Mouse (Mus musculus) MEL (cell line): ENCODE measurements around the gene Peli2.

ENCODE experiments used
- BHLHE40 ChIP-seq: IDR thresholded peaks from 2 replicates; pipeline ENCODE4 v1.6.1; 2012; ENCODE audit warnings: low read depth, mild to moderate bottlenecking, inconsistent platforms, low read length, improper control_type of control experiment, borderline replicate concordance
- CHD1 ChIP-seq: IDR thresholded peaks from 2 replicates; pipeline ENCODE4 v1.6.1; 2012; ENCODE audit warnings: low read depth, mild to moderate bottlenecking, inconsistent platforms, low read length, improper control_type of control experiment
- CHD2 ChIP-seq: IDR thresholded peaks from 2 replicates; pipeline ENCODE4 v1.6.1; 2011; ENCODE audit warnings: low read length, improper control_type of control experiment
- CTCF ChIP-seq, 3 experiments: IDR thresholded peaks in 2 of 3; conservative IDR thresholded peaks in 1 of 3; 2 replicates each; pipeline ENCODE4 v1.5.1; 2011 to 2012; ENCODE audit warnings: low read length in 3 of 3, low read depth in 2 of 3, mild to moderate bottlenecking in 2 of 3, improper control_type of control experiment in 1 of 3, inconsistent platforms in 1 of 3, mixed read lengths in 1 of 3, moderate library complexity in 1 of 3; ENCODE audit not compliant: control insufficient read depth in 1 of 3, insufficient read depth in 1 of 3, poor library complexity in 1 of 3, severe bottlenecking in 1 of 3
- ELF1 ChIP-seq: IDR thresholded peaks from 2 replicates; pipeline ENCODE4 v1.6.1; 2014; ENCODE audit warnings: low read depth, mild to moderate bottlenecking, inconsistent platforms, low read length, improper control_type of control experiment, moderate library complexity
- EP300 ChIP-seq, 2 experiments: IDR thresholded peaks; 2 replicates each; pipeline ENCODE4 v1.6.1; 2011; ENCODE audit warnings: improper control_type of control experiment in 2 of 2, low read length in 2 of 2, low read depth in 1 of 2, mild to moderate bottlenecking in 1 of 2
- HCFC1 ChIP-seq: IDR thresholded peaks from 2 replicates; pipeline ENCODE4 v1.6.1; 2012; ENCODE audit warnings: low read depth, mild to moderate bottlenecking, inconsistent platforms, low read length, improper control_type of control experiment, moderate library complexity
- MAX ChIP-seq: IDR thresholded peaks from 2 replicates; pipeline ENCODE4 v1.6.1; 2011; ENCODE audit warnings: low read length, improper control_type of control experiment
- POLR2A ChIP-seq, 2 experiments: IDR thresholded peaks; 2 replicates each; pipeline ENCODE4 v1.6.1; 2011 to 2012; ENCODE audit warnings: low read length in 2 of 2, mild to moderate bottlenecking in 2 of 2, control low read depth in 1 of 2, improper control_type of control experiment in 1 of 2, low read depth in 1 of 2, moderate library complexity in 1 of 2; ENCODE audit not compliant: control insufficient read depth in 1 of 2, insufficient read depth in 1 of 2, poor library complexity in 1 of 2
- SMC3 ChIP-seq: IDR thresholded peaks from 2 replicates; pipeline ENCODE4 v1.6.1; 2011; ENCODE audit warnings: low read depth, low read length, improper control_type of control experiment
- TAL1 ChIP-seq: IDR thresholded peaks from 2 replicates; pipeline ENCODE4 v1.6.1; 2012; ENCODE audit warnings: mild to moderate bottlenecking, inconsistent platforms, low read length, moderate library complexity, mixed read lengths
- USF1 ChIP-seq: IDR thresholded peaks from 2 replicates; pipeline ENCODE4 v1.6.1; 2014; ENCODE audit warnings: low read depth, mild to moderate bottlenecking, inconsistent platforms, low read length, improper control_type of control experiment, moderate library complexity
- USF2 ChIP-seq, 2 experiments: IDR thresholded peaks; 2 replicates each; pipeline ENCODE4 v1.6.1; 2011 to 2012; ENCODE audit warnings: improper control_type of control experiment in 2 of 2, low read length in 2 of 2, borderline replicate concordance in 1 of 2, inconsistent platforms in 1 of 2, low read depth in 1 of 2, mild to moderate bottlenecking in 1 of 2; ENCODE audit not compliant: insufficient read depth in 1 of 2
- ZC3H11A ChIP-seq: IDR thresholded peaks from 2 replicates; pipeline ENCODE4 v1.6.1; 2012; ENCODE audit warnings: low read depth, mild to moderate bottlenecking, inconsistent platforms, low read length, improper control_type of control experiment

DNA sequence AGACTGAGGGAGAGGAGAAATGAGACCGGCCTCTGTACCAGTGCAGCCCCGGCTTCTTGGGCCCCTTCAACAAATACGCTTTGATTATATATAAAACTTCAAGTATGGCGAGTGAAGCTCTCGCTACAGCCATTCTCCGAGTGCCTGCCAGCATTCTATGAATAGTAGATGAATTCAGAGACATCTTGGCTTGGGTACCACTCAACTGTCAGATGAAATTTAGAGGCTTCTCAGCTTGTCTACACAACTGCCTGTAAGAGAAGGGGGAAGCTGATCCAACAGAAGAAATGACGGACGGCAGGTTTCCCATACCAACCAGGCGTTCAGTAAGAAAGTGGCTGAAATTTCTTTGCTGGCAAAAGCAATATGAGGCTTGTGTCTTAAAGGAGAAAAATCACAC, 126.3 kb downstream of the Peli2 start:
- no peak for TF ChIP-seq TAL1
- TF ChIP-seq POLR2A (IDR thresholded peaks at IDR 0.05; ENCODE audit: control insufficient read depth in 1 of 2, insufficient read depth in 1 of 2, low read depth in 1 of 2, low read length in 2 of 2, poor library complexity in 1 of 2), result no peak
- no peak for TF ChIP-seq MAX
- TF ChIP-seq BHLHE40, result no peak
- TF ChIP-seq SMC3, result no peak
- TF ChIP-seq CTCF (IDR thresholded peaks at IDR 0.05 in 2 of 3, conservative IDR thresholded peaks at IDR 0.05 in 1 of 3; ENCODE audit: control insufficient read depth in 1 of 3, insufficient read depth in 1 of 3, low read depth in 2 of 3, low read length in 3 of 3, poor library complexity in 1 of 3, severe bottlenecking in 1 of 3), result no peak
- no peak for TF ChIP-seq USF1
- no peak for TF ChIP-seq EP300 (IDR thresholded peaks at IDR 0.05; ENCODE audit: low read depth in 1 of 2, low read length in 2 of 2)
- TF ChIP-seq USF2 (IDR thresholded peaks at IDR 0.05; ENCODE audit: borderline replicate concordance in 1 of 2, insufficient read depth in 1 of 2, low read depth in 1 of 2, low read length in 2 of 2), result no peak
- no peak for TF ChIP-seq CHD1
- TF ChIP-seq ZC3H11A, result no peak
- TF ChIP-seq HCFC1, result no peak
- no peak for TF ChIP-seq CHD2
- no peak for TF ChIP-seq ELF1
